Comparison of ENCODE assay signal across 26 mouse cellular contexts in the genomic region with DNA sequence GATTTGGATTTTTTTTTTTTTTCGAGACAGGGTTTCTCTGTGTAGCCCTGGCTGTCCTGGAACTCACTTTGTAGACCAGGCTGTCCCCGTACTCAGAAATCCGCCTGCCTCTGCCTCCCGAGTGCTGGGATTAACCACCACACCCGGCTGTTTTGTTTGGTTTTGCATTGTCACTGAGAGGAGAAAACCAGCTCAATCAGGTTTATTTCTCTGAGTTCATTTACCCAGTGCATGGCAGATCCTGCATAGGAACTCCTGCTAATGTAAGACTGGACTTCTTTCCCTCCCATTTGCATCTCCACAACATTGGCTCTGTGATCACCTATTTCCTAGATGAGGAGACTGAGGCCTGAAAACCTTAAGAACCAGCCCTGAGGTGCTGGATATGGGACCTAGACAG. TPM values are rescaled to one million over a fixed set of nuclear protein-coding genes. Genes with fewer than 3 reads are reported as not detected.
DNase-seq lines count a peak whose midpoint lies in the region; ATAC-seq and TF ChIP-seq lines count a peak whose summit lies in the region.
"Had no signal": no experiment of that assay in that cellular context is flagged by ENCODE, and none has a peak within 500 bp of the region (broad histone marks: within the 10 kb centered on the region; RNA-seq: fewer than 3 reads in every experiment).

No protein-coding gene starts in this region.

- intact Hi-C loops in heart, postnatal 14 days (cut with DNase I), result no loop called here
- intact Hi-C loops in left cerebral cortex, adult 2 months (cut with DNase I), result no loop called here

- H3K9me3 ChIP-seq in heart, embryonic 12.5 days (replicated peaks), result no peaks in the 10 kb centered on the region
- H3K9me3 ChIP-seq in heart, postnatal 0 days (replicated peaks; ENCODE audit: control insufficient read depth, low read length), result no peaks in the 10 kb centered on the region
- H3K9me3 ChIP-seq: embryonic facial prominence, embryonic 10.5 days; embryonic facial prominence, embryonic 13.5 days; forebrain, embryonic 12.5 days; forebrain, embryonic 15.5 days; hindbrain, embryonic 10.5 days; hindbrain, embryonic 13.5 days; intestine, embryonic 15.5 days had no signal

- H3K27me3 ChIP-seq in heart, embryonic 12.5 days (replicated peaks), result no peaks in the 10 kb centered on the region
- H3K27me3 ChIP-seq in heart, postnatal 0 days (ENCODE audit: control insufficient read depth, insufficient read depth, low read length), result no peaks in the 10 kb centered on the region
- H3K27me3 ChIP-seq: embryonic facial prominence, embryonic 13.5 days; forebrain, embryonic 12.5 days; forebrain, embryonic 15.5 days; hindbrain, embryonic 13.5 days; intestine, embryonic 15.5 days had no signal

- H3K9ac ChIP-seq in heart, embryonic 12.5 days, result no peak overlapping the region
- no peak overlapping the region for H3K9ac ChIP-seq in heart, postnatal 0 days (replicated peaks; ENCODE audit: low read depth, low read length)
- H3K9ac ChIP-seq: embryonic facial prominence, embryonic 13.5 days; forebrain, embryonic 12.5 days; forebrain, embryonic 15.5 days; hindbrain, embryonic 13.5 days; intestine, embryonic 15.5 days had no signal

- no peak for TF ChIP-seq CTCF in heart, postnatal 0 days (IDR thresholded peaks at IDR 0.05; ENCODE audit: low read depth)
- no peak for TF ChIP-seq CTCF in left cerebral cortex, adult 2 months (IDR thresholded peaks at IDR 0.05)

- no peak overlapping the region for H3K4me3 ChIP-seq in heart, embryonic 12.5 days
- H3K4me3 ChIP-seq in heart, postnatal 0 days (ENCODE audit: low read depth, low read length), result no peak overlapping the region
- H3K4me3 ChIP-seq in left cerebral cortex, adult 2 months, result no peak overlapping the region
- H3K4me3 ChIP-seq: embryonic facial prominence, embryonic 10.5 days; embryonic facial prominence, embryonic 13.5 days; erythroblast, embryonic 14.5 days; forebrain, embryonic 12.5 days; forebrain, embryonic 15.5 days; hindbrain, embryonic 10.5 days; hindbrain, embryonic 13.5 days; intestine, embryonic 15.5 days had no signal

- 88% methylated on average over 5 of the region's 5 CpGs for WGBS in heart, embryonic 12.5 days
- 78% methylated on average over 5 of the region's 5 CpGs for WGBS in heart, postnatal 0 days

- peak overlapping the region; percentile 54; the same call in 1 of the 2 replicates for H3K27ac ChIP-seq in heart, embryonic 12.5 days (ENCODE audit: poor library complexity, severe bottlenecking)
- peak overlapping the region; percentile 38; the same call in 1 of the 2 replicates for H3K27ac ChIP-seq in heart, postnatal 0 days (ENCODE audit: low read depth)
- H3K27ac ChIP-seq in left cerebral cortex, adult 2 months, result no peak overlapping the region
- H3K27ac ChIP-seq: embryonic facial prominence, embryonic 10.5 days; embryonic facial prominence, embryonic 13.5 days; forebrain, embryonic 12.5 days; forebrain, embryonic 15.5 days; hindbrain, embryonic 10.5 days; hindbrain, embryonic 13.5 days; intestine, embryonic 15.5 days had no signal

- no peak overlapping the region for H3K4me2 ChIP-seq in heart, embryonic 12.5 days
- no peak overlapping the region for H3K4me2 ChIP-seq in heart, postnatal 0 days (ENCODE audit: low read depth, low read length)
- H3K4me2 ChIP-seq: embryonic facial prominence, embryonic 13.5 days; forebrain, embryonic 12.5 days; forebrain, embryonic 15.5 days; hindbrain, embryonic 13.5 days; intestine, embryonic 15.5 days had no signal

- H3K36me3 ChIP-seq in heart, embryonic 12.5 days, result no peaks in the 10 kb centered on the region
- H3K36me3 ChIP-seq in heart, postnatal 0 days (replicated peaks; ENCODE audit: control insufficient read depth, insufficient read depth, low read length), result no peaks in the 10 kb centered on the region
- H3K36me3 ChIP-seq: embryonic facial prominence, embryonic 10.5 days; embryonic facial prominence, embryonic 13.5 days; forebrain, embryonic 12.5 days; forebrain, embryonic 15.5 days; hindbrain, embryonic 10.5 days; hindbrain, embryonic 13.5 days; intestine, embryonic 15.5 days had no signal

- no peak for TF ChIP-seq EP300 in heart, postnatal 0 days (IDR thresholded peaks at IDR 0.05; ENCODE audit: low read depth)

- peaks cover 26% of the 10 kb centered on the region for H3K4me1 ChIP-seq in heart, embryonic 12.5 days (replicated peaks)
- peaks cover 18% of the 10 kb centered on the region for H3K4me1 ChIP-seq in heart, postnatal 0 days (ENCODE audit: control insufficient read depth, insufficient read depth)
- H3K4me1 ChIP-seq: embryonic facial prominence, embryonic 10.5 days; embryonic facial prominence, embryonic 13.5 days; forebrain, embryonic 12.5 days; forebrain, embryonic 15.5 days; hindbrain, embryonic 13.5 days; intestine, embryonic 15.5 days had no signal

- no peak for DNase-seq in heart, postnatal 14 days
- DNase-seq in heart, postnatal 0 days (ENCODE audit: low spot score), result no peak
- DNase-seq in heart, adult 9 months (ENCODE audit: low spot score in 2 of 2), result no peak
- DNase-seq in R1 (ENCODE audit: low read depth, low spot score), result peak; percentile 61
- no peak for DNase-seq in left cerebral cortex, adult 2 months (ENCODE audit: extremely low spot score in 1 of 2, low spot score in 2 of 2)
- DNase-seq: adrenal gland, adult 8-10 months; adrenal gland, postnatal 25 days; cerebellum, adult 11-12 months; cerebellum, adult 8-10 months; cerebellum, postnatal 10 days; cerebellum, postnatal 36 days; embryo, embryonic 11 days; gastrocnemius, postnatal 25 days; kidney, adult 11 months; kidney, adult 8-10 months had no signal

- ATAC-seq in heart, embryonic 12.5 days (ENCODE audit: insufficient number of reproducible peaks, low FRiP score), result no peak
- ATAC-seq in heart, postnatal 0 days (ENCODE audit: insufficient read depth, low read depth), result no peak
- ATAC-seq: CD4-positive, CD25-positive, alpha-beta regulatory T cell, adult 4 months; forebrain, embryonic 15.5 days; hindbrain, embryonic 16.5 days; intestine, embryonic 15.5 days had no signal

RNA-seq across cellular contexts. Expression of gene Sap18b, which starts 3.0 kb away (rescaled TPM):
- 327 and 342 TPM in 2 replicates for polyA plus RNA-seq in heart, embryonic 12.5 days (2016; fragmentation: Nextera tagmentation; extraction: Ambion mirVana)
- 10 to 100 TPM; 81.7 to 82.4 TPM for total RNA-seq in heart, postnatal 14 days (2021)
- 65.4 and 65.9 TPM in 2 replicates for total RNA-seq in heart, postnatal 0 days (2014; rRNA removed; ENCODE audit: low replicate concordance)
- polyA plus RNA-seq in heart, postnatal 0 days (2015; fragmentation: Nextera tagmentation; extraction: Ambion mirVana), result 283 and 292 TPM in 2 replicates
- 10 to 100 TPM; 78.6 to 80.1 TPM for total RNA-seq in left cerebral cortex, adult 2 months (2021)

RNA-seq across cellular contexts. Expression of gene Cnot1, which starts 14.8 kb away (rescaled TPM):
- polyA plus RNA-seq in heart, embryonic 12.5 days (2016; fragmentation: Nextera tagmentation; extraction: Ambion mirVana), result 80.7 and 89.2 TPM in 2 replicates
- total RNA-seq in heart, postnatal 14 days (2021), result 100 to 1,000 TPM; 129 to 138 TPM
- 203 and 290 TPM in 2 replicates for total RNA-seq in heart, postnatal 0 days (2014; rRNA removed; ENCODE audit: low replicate concordance)
- polyA plus RNA-seq in heart, postnatal 0 days (2015; fragmentation: Nextera tagmentation; extraction: Ambion mirVana), result 21.0 and 22.7 TPM in 2 replicates
- total RNA-seq in left cerebral cortex, adult 2 months (2021), result 100 to 1,000 TPM; 118 to 123 TPM

RNA-seq across cellular contexts. Expression of gene Slc38a7, which starts 31.2 kb away (rescaled TPM):
- polyA plus RNA-seq in heart, embryonic 12.5 days (2016; fragmentation: Nextera tagmentation; extraction: Ambion mirVana), result 12.4 and 13.2 TPM in 2 replicates
- total RNA-seq in heart, postnatal 14 days (2021), result 10 to 100 TPM in 1 of 2 experiments, 1 to 10 TPM in 1; 9.9 to 12.0 TPM
- 8.7 and 12.5 TPM in 2 replicates for total RNA-seq in heart, postnatal 0 days (2014; rRNA removed; ENCODE audit: low replicate concordance)
- 7.2 and 7.8 TPM in 2 replicates for polyA plus RNA-seq in heart, postnatal 0 days (2015; fragmentation: Nextera tagmentation; extraction: Ambion mirVana)
- total RNA-seq in left cerebral cortex, adult 2 months (2021), result 10 to 100 TPM; 26.0 to 26.2 TPM
